Mouse (Mus musculus) lung, adult 2 months (tissue): ENCODE data around the gene Sema6b.

Experiments used
- CTCF ChIP-seq: fragments of 200-500 bp; IDR thresholded peaks from 2 replicates; pipeline ENCODE4 v1.5.1; 2011; ENCODE audit warnings: mild to moderate bottlenecking, low read length, control low read depth; ENCODE audit not compliant: insufficient read depth
- POLR2A ChIP-seq: fragments of 200-500 bp; IDR thresholded peaks from 2 replicates; pipeline ENCODE4 v1.6.1; 2011; ENCODE audit warnings: low read depth, mild to moderate bottlenecking, control low read depth, low read length, borderline replicate concordance; ENCODE audit errors: extremely low read depth

- no peak for TF ChIP-seq POLR2A
- TF ChIP-seq CTCF: no peak
Measured at GRCm38 (mm10) chr17:56119431-56119830, 20.7 kb downstream of the Sema6b start.
